Mouse (Mus musculus) kidney, adult 9 months (tissue): ENCODE measurements at regions not wholly inside any gene's neighbourhood (a gene's known extent, or its start where the extent isn't known, plus 50 kb on each side); places are given as distances from the start of the nearest gene placed in this dataset.

Source experiments
- DNase-seq: peaks from one replicate; pipeline ENCODE4 v3.0.0; 2022

GRCm38 (mm10) chr4:153321085-153321484 lies 161.5 kb downstream of the Ajap1 start:
- DNase-seq = no peak

- DNase-seq = no peak
Measured at GRCm38 (mm10) chr4:153320602-153321001, 162.0 kb downstream of the Ajap1 start.

DNA sequence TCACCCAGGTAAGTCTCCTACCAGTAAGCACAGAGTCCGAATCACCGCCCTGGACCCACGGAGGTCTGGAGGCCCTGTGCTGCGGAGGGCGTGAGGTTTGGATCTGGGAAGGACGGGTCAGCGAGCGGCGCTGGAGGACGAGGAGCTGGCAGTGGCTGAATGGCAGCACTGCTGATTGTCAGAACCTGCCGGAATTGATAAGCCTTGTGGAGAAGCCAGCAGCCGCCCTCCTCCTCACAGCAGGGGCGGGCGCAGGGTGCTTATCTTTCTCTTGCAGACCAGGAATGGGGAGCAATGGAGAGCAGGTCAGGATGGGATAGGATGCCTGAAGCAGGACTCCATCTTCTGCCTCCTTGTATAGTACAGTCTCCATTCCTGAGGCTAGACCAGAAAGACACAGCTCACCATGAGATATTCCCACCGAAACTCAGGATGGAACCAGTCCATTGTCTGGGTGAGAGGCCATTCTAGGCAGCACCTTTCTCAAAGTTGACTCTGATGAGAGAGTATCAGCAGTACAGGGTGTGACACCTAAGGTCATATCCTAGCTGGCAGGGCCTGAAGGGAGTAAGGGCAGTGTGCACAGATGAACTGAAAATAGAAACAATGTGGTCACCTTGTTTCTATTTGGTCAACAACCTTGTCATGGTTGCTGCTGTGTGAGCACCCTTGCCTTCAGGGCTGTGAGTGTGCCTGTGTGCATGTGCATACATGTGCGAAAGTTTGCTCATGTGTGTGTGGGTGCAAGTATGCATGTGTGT lies 165.5 kb downstream of the Ajap1 start:
- DNase-seq = no peak

DNA sequence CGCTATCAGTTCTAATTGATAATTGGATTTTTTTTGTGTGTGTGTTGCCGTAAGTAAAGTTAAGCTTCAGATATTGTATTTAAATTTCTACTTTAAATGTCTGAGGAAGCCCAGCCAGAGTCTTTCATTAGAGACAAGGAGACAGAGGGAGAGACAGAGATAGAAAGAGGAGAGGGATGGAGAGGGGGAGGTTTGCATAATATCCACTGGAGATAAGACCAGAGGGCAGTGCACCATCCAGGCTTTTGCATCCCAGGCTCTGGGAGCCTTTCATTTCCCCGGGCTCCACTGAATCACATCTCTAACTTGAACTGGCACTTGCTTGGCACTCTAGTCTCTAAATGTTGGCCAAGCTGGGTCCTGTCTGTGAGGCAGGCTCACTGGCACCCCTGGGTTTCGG lies 166.1 kb downstream of the Ajap1 start:
- no peak for DNase-seq

GRCm38 (mm10) chr4:153313961-153314360 lies 168.7 kb downstream of the Ajap1 start:
- DNase-seq = no peak

DNA sequence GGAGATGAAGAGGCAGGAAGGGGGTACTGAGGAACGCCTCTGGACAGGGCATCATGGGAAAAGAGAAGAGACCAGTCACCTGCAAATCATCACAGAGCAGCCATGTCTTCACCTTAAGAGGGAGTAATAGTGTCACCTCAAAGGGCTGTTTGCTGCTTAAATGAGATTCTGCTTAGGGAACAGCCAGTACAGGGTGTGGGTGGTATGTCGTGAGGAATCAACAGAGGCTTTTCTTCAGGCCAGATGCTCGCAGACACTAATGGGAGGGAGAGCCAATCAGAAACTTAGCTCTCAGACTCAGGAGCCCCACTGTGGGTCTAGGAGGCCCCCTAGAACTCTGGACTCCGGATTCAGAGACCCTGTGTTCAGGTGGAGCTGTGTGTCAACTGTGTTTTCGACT lies 171.0 kb downstream of the Ajap1 start:
- no peak for DNase-seq

- no peak for DNase-seq
Measured at GRCm38 (mm10) chr4:153310641-153311040, 172.0 kb downstream of the Ajap1 start.

- DNase-seq = no peak
Measured at GRCm38 (mm10) chr4:153303521-153303920, 179.1 kb downstream of the Ajap1 start.

DNA sequence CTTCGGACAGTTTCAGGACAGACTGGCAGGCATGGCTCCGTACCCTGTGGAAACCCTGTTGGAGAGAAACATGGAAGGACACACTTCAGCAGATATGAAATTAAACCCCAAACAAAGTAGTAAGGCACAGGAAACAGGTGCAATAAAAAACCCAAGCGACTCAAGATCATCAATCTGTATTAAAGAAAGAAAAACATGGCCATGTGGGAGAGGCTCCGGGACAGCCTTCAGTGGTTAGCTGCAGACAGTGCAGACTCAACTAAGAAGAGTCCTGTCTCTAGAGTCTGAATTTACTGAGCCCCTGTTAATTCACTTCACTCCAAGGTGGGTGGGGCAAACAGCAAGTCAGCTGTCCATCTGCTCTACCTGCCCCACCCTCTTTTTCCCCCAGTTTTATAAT lies 179.8 kb downstream of the Ajap1 start:
- DNase-seq = no peak

DNA sequence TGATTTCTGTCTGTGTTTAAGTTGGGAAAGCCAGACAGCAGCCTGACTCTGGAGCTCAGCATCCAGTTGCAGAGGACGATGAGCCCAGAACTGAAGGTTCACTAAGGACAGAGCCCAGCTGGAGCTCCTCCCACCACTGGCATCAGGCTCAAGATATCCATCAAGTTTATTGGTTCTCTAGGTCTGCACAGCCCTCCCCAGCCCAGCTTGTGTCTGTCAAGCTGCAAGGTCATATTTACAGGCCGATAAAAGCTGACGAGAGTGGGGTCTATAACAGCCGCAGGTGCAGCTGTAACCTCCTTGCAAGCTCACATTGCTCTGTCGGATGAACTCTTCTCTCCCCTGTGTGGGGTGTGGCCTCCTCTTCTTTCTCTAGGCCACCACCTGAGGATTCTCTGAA lies 184.3 kb downstream of the Ajap1 start:
- DNase-seq = no peak

DNA sequence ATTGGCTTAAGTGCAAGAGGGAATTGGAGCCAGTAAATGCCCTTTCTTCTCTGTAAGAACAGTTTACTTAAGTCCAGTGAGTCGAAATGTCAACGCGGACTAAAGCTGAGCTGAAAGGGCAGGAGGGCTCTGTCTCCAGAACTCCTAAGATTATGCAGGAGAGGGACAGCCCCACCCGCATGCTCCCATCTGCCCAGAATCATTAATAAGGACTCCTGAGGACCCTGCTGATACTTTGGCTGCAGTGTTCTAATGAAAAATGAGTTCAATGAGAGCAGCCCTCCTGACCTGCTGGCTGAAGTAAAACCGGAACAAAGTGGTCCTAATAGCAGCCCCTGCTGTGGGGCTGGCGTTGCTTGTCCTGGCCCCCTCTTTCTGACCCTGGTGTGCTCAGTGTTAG lies 187.8 kb downstream of the Ajap1 start:
- no peak for DNase-seq

DNA sequence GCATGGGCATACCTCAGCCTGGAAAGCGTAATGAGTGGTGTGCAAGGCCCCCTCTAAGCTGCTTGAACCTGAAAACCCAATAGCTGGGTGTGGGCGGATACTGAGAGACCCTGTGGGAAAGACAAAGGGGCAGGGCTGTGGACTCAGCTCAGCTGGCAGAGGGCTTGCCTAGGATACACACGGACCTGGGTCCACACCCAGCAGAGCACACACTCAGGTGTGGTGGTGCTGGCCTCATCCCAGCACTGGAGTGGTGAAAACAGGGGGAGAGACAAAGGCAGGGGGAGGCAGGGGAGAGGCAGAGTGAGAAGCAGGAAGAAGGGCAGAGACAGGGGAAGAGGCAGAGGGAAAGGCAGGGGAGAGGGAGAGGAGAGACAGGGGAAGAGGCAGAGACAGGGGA lies 189.5 kb downstream of the Ajap1 start:
- DNase-seq = no peak

DNA sequence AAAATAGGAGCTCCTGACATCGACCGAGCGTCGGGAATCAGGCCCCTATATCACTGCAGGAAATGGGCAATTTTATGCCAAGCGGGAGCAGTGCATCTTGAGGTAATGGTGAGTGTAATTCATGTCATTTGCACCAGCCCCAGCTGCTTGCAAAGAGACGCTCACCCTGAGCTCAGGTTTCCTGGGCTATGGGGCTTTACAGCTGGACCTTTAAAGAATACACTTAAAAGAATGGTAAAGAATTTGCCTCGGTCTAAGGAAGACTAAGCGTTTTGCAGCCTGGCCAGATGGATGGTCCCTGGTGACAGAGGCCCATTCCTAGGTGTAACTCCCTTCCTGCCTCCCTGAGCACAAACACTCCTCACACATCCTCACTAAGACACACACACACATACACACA lies 194.2 kb downstream of the Ajap1 start:
- DNase-seq = no peak

DNA sequence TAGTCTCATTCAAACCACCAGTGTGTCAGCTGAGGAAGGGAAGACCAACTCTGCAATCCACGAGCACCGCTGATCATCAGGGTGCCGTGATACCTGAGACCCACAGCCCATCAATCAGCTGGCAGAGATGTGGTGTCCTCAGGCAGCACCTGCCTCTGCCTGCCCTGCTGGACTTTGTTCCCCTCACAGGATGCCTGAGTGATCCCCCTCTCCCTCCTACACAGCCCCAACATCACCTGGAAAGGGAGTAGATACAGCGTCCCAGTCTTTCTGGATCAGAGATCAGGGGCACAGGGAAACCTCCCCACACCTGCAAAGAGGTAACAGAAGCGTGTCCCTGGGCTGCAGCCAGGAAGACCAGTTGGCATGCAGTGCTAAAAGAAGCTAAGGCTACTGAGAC lies 198.4 kb downstream of the Ajap1 start:
- peak; percentile 2 for DNase-seq

DNA sequence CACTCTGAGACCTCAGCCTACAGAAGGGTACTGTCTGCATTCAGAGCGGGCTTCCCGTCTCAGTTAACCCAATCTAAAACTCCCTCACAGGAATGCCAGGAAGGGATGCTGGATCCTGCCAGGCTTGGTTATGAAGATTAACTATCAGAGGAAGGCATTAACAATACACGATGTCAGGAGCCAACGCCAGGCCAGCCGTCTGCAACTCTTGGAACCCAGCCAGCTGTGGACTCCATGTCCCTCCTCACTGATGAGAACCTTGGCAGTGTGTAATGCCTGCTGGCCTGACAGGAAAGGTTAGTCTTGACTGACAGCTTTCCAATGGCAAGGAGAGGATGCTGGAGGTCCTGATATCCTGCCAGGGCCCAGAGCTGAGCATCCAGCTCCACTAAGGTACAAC lies 206.0 kb downstream of the Ajap1 start:
- DNase-seq = no peak

DNA sequence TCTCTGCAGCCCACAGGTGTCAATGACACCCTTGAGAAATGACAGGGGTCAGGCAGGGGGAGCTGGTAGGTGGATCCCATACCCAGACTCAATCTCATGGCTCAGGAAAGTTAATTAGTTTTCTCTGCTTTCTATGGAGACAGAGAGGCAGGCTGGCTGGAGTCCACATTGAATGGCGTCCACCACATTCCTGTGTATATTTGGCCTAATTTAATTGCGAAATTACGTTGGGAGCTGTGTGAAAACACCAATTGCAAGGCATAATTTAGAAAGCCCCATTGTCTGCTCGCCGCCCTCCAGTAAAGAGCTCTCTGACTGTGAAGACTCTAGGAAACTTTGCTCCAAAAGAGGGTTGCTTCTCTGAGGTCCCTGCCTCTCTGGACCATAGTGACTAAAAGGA lies 211.2 kb downstream of the Ajap1 start:
- DNase-seq = no peak

DNA sequence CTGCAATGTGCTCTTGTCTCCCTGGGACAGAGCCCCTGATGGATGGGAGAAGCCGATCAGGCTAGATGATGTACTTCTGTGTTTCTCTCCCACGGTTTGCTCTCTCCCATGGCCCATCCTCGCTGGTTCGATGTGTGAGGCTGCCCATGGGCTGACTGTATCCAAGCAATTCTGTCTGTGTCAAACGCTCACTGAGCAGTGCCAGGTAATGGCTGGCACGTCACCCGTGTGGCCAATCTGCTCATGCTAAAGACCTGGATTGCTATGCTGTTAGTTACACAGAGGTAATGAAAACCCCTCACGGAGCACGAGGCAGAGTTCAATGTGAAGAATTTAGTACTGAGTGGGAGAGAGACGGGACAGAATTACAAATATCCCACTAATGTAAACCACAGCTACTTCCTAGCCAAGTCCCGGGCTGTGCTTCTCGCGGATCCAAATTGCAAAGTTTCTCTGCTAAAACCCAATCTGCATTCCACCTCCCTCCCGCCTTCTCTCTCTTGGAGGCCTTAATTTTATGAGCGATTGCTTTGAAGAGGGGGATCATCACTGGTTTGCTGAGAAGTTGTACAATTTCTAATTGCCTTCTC lies 219.3 kb downstream of the Ajap1 start:
- DNase-seq = no peak

DNA sequence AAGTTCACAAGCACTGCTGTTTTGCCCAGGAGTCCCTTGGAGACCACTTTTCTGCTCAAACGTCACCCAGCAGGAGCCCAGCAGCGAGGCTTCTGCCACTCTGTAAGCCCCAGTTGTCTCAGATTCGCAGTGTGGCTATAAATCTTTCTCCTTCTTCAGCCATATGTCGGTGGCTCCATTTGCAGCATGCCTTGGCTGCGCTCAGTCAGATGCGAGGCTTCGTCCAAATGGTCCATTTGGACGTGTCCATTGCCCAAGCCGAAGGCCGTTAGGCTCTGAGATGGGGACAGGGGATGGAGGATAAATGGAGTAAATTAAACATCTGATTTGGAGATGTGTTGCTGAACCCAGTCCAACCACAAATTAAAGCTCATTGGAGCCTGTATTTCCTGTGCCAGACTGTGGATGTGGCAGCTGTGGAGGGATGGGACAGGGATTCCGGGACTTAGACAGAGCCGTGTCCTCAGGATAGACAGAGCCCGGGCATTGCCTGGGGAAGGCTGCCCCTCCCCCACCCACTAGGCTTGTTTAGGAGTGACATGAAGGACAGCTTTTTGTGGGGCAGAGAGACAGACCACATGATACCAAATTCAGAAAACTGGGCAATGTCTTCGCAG lies 221.6 kb downstream of the Ajap1 start:
- DNase-seq = no peak

DNA sequence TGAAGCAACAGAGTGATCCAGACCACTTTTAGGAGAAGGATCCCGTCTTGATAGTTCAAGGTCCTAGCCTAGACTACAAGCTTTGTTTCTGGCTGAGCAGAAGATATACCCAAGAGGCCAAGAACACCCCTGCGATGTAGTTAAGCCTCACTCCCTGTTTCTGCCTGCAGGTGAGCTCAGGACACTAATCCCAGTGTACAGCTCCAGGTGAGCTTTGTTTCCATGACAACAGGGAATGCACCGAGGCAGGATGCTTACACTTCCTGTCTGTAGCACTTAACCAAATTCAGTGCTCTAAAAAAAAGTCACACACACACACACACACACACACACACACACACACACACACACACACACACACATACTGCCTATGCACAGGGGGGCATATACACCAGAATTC lies 230.7 kb downstream of the Ajap1 start:
- no peak for DNase-seq

- DNase-seq = no peak
Measured at GRCm38 (mm10) chr4:153251311-153251710, 231.3 kb downstream of the Ajap1 start.

DNA sequence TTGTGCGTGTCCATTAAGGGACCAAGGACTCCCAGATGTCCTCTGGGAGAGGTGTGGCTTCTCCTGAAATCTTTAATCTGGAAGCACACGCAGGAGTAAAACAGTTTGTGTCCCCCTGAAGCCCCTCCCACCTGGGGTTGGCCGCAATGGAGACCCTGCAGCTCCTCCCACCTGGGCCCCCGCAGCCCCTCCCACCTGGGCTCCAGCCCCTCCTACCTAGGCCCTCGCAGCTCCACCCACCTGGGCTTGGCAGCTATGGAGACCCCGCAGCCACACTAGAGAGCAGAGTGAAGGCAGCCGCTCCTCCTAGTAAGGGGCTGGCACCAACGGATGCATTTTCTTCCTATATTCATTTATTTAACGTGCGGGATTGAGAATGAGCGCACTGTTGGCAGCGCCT lies 245.9 kb downstream of the Ajap1 start:
- no peak for DNase-seq

DNA sequence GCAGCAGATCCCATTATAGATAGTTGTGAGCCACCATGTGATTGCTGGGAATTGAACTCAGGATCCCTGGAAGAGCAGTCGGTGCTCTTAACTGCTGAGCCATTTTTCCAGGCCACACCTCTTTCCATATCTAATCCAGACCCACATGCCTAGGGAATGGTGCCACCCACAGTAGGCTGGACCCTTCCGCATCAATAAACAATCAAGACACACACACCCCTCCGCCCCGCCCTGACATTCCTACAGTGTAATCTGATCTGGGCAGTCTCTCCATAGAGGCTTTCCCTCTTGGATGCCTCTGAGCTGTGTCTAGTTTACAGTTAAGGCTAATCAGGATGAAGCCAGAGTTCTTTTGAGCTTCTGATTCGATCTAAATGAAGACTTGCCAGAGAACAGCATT lies 248.8 kb downstream of the Ajap1 start:
- DNase-seq = no peak

DNA sequence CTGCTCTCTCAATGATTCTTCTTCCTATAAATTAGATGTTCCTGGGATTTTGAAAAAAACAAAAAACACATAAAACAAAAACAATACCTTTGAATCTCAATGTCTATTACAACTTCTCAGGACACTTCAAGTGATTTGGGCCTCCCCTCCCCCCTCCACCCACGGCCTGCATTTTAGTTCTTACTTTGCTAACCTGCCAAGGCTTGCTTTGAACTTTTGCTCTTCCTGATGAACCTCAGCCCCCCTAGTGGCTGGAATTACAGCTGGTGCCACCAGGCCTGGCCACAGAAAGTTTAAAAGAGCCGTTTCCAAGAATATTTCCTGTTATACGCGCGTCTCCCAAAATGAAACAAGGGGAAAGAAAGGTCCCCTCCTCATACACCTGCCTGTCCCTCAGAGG lies 253.4 kb downstream of the Ajap1 start:
- peak; percentile 8 for DNase-seq

DNA sequence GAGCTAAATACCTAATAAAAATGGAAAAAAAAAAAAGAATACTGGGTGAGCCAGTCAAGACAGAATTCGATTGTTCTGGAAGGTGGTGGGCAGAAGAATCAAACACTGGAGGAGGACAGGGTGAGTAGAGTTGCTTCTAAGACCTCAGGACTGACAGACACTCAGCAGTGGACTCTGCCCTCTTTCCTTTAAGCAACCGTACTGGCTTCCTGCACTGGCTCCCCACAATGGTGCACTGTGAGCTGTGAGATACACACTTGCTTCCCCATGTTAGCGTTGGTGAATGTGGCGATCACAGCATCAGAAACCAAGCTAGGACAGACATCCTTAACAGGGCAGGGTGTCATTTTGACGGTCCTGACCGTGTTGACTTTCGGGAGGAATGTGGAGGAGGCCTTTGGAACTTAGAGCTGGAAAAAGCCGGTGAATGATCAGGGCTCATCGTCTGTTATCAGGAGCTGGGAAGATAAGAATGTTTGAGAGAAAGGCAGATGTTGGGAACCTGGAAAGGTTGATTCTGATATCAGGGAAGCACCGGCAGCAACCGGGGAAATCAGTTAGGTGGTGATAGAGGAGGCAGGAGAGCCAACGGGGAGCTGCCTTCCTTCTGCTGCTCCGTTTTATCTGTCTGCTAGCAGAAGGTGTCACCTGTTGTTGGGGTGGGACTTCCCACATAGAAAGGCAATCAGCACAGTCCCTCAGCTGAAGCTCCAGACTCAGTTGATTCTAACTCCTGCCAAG lies 254.8 kb downstream of the Ajap1 start:
- no peak for DNase-seq
